Mouse (Mus musculus): ENCODE results near the gene Krtap6-2. TPM values are rescaled to one million over a fixed set of nuclear protein-coding genes. Genes with fewer than 3 reads are reported as not detected.

The Krtap6-2 gene
- not detected for total RNA-seq (2021)
- long read RNA-seq, experiment 1 = 0 reads
- long read RNA-seq, experiment 2 = 0 reads

GRCm38 (mm10) chr16:89420011-89420410 is at the start of gene Krtap6-2:
TSS of gene Krtap6-2 (minus strand) at chr16:89420111.
- DNase-seq (ENCODE audit: low spot score) = no peak

GRCm38 (mm10) chr16:89461189-89461588 is 41.3 kb upstream of the Krtap6-2 start:
- DNase-seq (ENCODE audit: low spot score) = no peak

- no peak for DNase-seq (ENCODE audit: low spot score)
These were observed 9.7 kb upstream of the Krtap6-2 start for GRCm38 (mm10) chr16:89429586-89429985.

GRCm38 (mm10) chr16:89425310-89425709 is 5.4 kb upstream of the Krtap6-2 start:
- no peak for DNase-seq (ENCODE audit: low spot score)

GRCm38 (mm10) chr16:89416311-89416710 is 3.6 kb downstream of the Krtap6-2 start:
- DNase-seq (ENCODE audit: low spot score) = no peak

- DNase-seq (ENCODE audit: low spot score) = no peak
These were observed 9.4 kb downstream of the Krtap6-2 start for GRCm38 (mm10) chr16:89410345-89411068.

- no peak for DNase-seq (ENCODE audit: low spot score)
These were observed 16.1 kb downstream of the Krtap6-2 start, which contains the start of gene Krtap21-1 for GRCm38 (mm10) chr16:89403768-89404167. TSS of gene Krtap21-1 (minus strand) at chr16:89403868.

GRCm38 (mm10) chr16:89372734-89373461 is 47.0 kb downstream of the Krtap6-2 start:
- no peak for DNase-seq (ENCODE audit: low spot score)

Other genes with a start within 250 kb of the Krtap6-2 start
- gene 1110057P08Rik, start 245.4 kb downstream of the Krtap6-2 start, total RNA-seq (2021) = not detected
- gene Krtap20-2, start 214.2 kb downstream of the Krtap6-2 start, total RNA-seq (2021) = not detected
- not detected for gene Krtap21-1, start 16.2 kb downstream of the Krtap6-2 start, total RNA-seq (2021)
- not detected for gene Krtap8-1, start 67.8 kb upstream of the Krtap6-2 start, total RNA-seq (2021)
- not detected for gene Krtap7-1, start 88.2 kb upstream of the Krtap6-2 start, total RNA-seq (2021)
- gene Krtap11-1, start 151.1 kb upstream of the Krtap6-2 start, total RNA-seq (2021) = not detected